Mouse (Mus musculus): Measurements from ENCODE around the gene Zbtb20.

- no peak for TF ChIP-seq CTCF (IDR thresholded peaks at IDR 0.05; ENCODE audit: low read depth)
- no peak for TF ChIP-seq EP300 (IDR thresholded peaks at IDR 0.05; ENCODE audit: low read depth)
These were observed 426.5 kb downstream of the Zbtb20 start for GRCm38 (mm10) chr16:43302171-43302570.

Data from liver, embryonic 14.5 days (tissue).